Mouse (Mus musculus) limb, embryonic 13.5 days (tissue): Measurements from ENCODE around the gene Katna1. TPM values are rescaled to one million over a fixed set of nuclear protein-coding genes. Genes with fewer than 3 reads are reported as not detected.

Experiments used
- ATAC-seq: fragments of 200-750 bp; cut with Nextera tagmentation; 2 replicates; pipeline ENCODE4 v1.8.0; 2017; ENCODE audit warnings: low read depth, moderate number of reproducible peaks, moderate TSS enrichment; ENCODE audit not compliant: low FRiP score
- H3K27ac ChIP-seq: fragments of 300-500 bp; sonication (generic); 2 replicates; pipeline ENCODE4 v1.5.1; 2015; ENCODE audit warnings: inconsistent platforms, mild to moderate bottlenecking, moderate library complexity
- H3K27me3 ChIP-seq: fragments of 300-500 bp; sonication (generic); 2 replicates; pipeline ENCODE4 v1.6.1; 2015; ENCODE audit warnings: mild to moderate bottlenecking, inconsistent platforms
- H3K36me3 ChIP-seq: fragments of 300-500 bp; sonication (generic); 2 replicates; pipeline ENCODE4 v1.6.1; 2015; ENCODE audit warnings: inconsistent platforms, mild to moderate bottlenecking, moderate library complexity
- H3K4me1 ChIP-seq: fragments of 300-500 bp; sonication (generic); 2 replicates; pipeline ENCODE4 v1.6.1; 2015; ENCODE audit warnings: inconsistent platforms
- H3K4me2 ChIP-seq: fragments of 300-500 bp; sonication (generic); replicated peaks from 2 replicates; pipeline ENCODE4 v1.6.1; 2015; ENCODE audit warnings: inconsistent platforms, mild to moderate bottlenecking, moderate library complexity
- H3K4me3 ChIP-seq: fragments of 300-500 bp; sonication (generic); 2 replicates; pipeline ENCODE4 v1.5.1; 2015; ENCODE audit warnings: moderate library complexity, mild to moderate bottlenecking, inconsistent platforms
- H3K9ac ChIP-seq: fragments of 300-500 bp; sonication (generic); 2 replicates; pipeline ENCODE4 v1.6.1; 2015; ENCODE audit warnings: mild to moderate bottlenecking, inconsistent platforms
- H3K9me3 ChIP-seq: fragments of 300-500 bp; sonication (generic); 2 replicates; pipeline ENCODE4 v1.6.1; 2016; ENCODE audit warnings: inconsistent platforms
- WGBS: fragments of 180-500 bp; shearing (Covaris S2); methylation state at CpG from one replicate; pipeline ENCODE4 v1.1.7; 2015; 5-methylcytosine and 5-hydroxymethylcytosine counted together
- polyA plus RNA-seq: library from polyadenylated mRNA; unstranded; fragments of >200 nt; fragmentation: Nextera tagmentation; extraction: Ambion mirVana; gene quantifications from 2 replicates; pipeline ENCODE4 v1.2.1, GENCODE M21; 2015

The Katna1 gene
- polyA plus RNA-seq, 1 experiment from 2014 or later = 59.9 TPM

DNA sequence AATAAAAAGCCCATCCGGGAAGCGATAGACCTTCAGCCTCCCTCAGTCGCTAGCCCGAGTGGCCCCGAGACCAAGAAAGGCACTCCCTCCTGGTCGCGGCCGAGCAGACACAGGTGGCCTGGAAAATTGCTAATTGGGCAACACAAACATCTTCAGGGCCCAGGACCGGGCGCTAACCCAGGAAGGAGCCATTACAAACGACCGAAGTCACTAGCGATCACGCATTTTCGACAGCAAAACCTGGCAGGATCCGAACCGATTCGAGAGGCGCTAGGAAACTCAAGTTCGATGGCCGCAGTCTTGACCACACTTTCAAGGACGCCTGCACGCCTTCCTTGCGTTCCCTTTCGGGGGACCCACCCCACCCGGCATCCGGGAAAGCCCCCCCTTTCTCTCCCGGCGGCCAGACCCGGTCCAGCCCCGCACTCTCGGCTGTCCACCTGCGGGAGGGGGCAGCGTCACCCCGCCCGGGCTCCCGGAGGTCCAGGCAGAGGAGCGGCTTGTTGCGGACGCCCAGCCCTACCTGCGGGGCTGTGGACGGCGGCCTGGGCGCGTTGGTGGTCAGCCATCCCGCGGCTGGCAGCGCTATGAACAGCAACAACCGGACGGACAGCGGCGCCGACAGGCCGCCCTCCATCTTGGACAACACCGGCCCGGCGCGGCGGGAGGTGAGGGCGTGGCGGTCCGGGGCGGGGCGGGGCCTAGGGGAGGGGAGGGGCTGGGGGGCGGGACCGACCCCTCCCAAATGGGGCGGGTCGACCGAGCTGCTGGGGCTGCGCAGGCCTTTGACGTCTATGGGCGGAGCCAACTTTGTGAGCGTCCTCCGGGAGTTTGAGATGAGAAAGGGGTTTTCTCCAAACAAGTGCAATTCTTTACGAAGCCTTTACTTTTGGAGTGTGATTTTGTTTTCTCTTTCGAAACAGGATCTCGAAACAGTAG lies 54.7 kb downstream of the Katna1 start:
- WGBS = under 1% methylated on average over 50 of the region's 77 CpGs
- H3K27ac ChIP-seq = peak overlapping the region; percentile 69

DNA sequence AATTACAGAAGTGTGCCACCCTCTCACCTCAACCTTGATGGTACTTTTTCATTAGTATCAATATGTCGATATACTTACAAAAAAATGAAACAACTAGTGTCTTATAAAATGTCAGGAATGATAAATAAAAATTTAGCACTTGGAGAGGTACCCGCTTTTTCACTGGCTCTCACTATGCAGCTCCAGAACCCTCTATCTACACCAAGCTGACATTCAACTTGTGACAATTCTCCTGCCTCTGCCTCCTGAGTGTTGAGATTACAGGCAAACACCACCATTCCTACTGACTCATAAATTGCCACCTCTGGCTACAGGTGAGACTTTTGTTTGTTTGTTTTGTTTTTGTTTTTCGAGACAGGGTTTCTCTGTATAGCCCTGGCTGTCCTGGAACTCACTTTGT lies 55.4 kb downstream of the Katna1 start:
- ATAC-seq = peak; percentile 25
- no peaks in the 10 kb centered on the region for H3K27me3 ChIP-seq
- H3K27ac ChIP-seq = no peak overlapping the region
- no peak overlapping the region; the same call in 1 of the 2 replicates for H3K9ac ChIP-seq
- no peaks in the 10 kb centered on the region for H3K9me3 ChIP-seq
- peaks cover 19% of the 10 kb centered on the region for H3K36me3 ChIP-seq
- WGBS = 51% methylated on average over 3 of the region's 3 CpGs
- H3K4me3 ChIP-seq = peak overlapping the region; percentile 98
- peak overlapping the region; percentile 77 for H3K4me2 ChIP-seq
- peaks cover 8% of the 10 kb centered on the region for H3K4me1 ChIP-seq

More for the DNA sequence above, 54.7 kb downstream of the Katna1 start:
- Histone ChIP-seq H3K9ac (peak overlapping the region; percentile 85), H3K9me3 (no peaks in the 10 kb centered on the region), H3K4me3 (peak overlapping the region; percentile 98), H3K4me2 (peak overlapping the region; percentile 77), H3K4me1 (peaks cover 8% of the 10 kb centered on the region), H3K27me3 (no peaks in the 10 kb centered on the region), H3K36me3 (peaks cover 24% of the 10 kb centered on the region)
- ATAC-seq = peak; percentile 94

DNA sequence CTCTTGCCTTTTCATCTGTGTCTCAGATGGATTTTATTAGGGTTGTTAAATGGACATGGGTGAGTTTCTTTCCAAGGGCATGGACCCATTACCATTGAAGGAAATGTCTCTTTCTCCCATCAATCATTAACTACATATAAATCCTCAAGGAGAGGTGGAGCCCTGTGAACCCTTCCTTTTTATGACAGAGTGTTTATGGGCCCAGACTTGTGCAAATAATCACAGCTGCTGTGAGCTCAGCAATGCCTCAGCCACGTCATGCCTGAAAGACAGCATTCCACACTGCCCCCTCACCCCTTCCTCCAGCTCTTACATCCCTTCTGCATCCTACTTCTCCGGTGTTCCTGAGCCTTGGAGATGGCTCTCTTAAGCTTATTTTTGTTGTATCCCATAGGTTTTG lies 61.5 kb downstream of the Katna1 start:
- ATAC-seq = no peak
- Histone ChIP-seq H3K4me3 (no peak overlapping the region), H3K27me3 (no peaks in the 10 kb centered on the region), H3K4me2 (no peak overlapping the region), H3K9ac (no peak overlapping the region), H3K27ac (no peak overlapping the region), H3K9me3 (no peaks in the 10 kb centered on the region), H3K4me1 (0 out of 2 replicates have a peak, but pooled peaks cover 4% of the 10 kb centered on the region), H3K36me3 (peaks cover 18% of the 10 kb centered on the region)
- 43% methylated on average over 2 of the region's 2 CpGs for WGBS

DNA sequence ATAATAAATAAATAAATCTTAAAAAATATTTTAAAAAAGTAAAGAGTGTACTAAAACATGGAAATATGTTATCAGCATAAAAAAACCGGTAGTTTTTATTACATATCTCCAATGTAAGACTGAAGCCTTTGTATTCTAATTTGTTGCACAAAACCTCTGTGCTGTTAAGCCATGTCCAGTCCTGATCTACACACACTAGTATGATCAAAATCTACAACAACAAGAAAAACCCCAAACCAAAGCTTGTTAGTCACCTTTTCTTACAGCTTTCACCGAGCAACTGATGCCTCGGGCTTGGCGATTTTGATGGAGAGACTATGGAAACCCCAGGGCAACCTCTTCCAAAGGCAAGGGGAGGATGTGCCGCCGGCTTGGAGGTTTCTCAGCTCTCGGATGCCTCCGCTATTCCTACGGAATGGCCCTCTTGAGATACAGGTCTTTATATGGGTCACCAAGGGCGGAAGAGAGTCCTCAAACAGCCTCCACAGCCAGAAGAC lies 66.5 kb downstream of the Katna1 start:
- H3K27me3 ChIP-seq = no peaks in the 10 kb centered on the region
- H3K9ac ChIP-seq = peak overlapping the region; percentile 90
- H3K9me3 ChIP-seq = no peaks in the 10 kb centered on the region
- ATAC-seq = no peak; the same call in 1 of the 2 replicates
- peak overlapping the region; percentile 95 for H3K4me3 ChIP-seq
- peak overlapping the region; percentile 52; the same call in 1 of the 2 replicates for H3K27ac ChIP-seq
- H3K4me2 ChIP-seq = peak overlapping the region; percentile 70
- 1% methylated on average over 10 of the region's 10 CpGs for WGBS
- H3K4me1 ChIP-seq = peaks cover 14% of the 10 kb centered on the region
- H3K36me3 ChIP-seq = peaks cover 33% of the 10 kb centered on the region

DNA sequence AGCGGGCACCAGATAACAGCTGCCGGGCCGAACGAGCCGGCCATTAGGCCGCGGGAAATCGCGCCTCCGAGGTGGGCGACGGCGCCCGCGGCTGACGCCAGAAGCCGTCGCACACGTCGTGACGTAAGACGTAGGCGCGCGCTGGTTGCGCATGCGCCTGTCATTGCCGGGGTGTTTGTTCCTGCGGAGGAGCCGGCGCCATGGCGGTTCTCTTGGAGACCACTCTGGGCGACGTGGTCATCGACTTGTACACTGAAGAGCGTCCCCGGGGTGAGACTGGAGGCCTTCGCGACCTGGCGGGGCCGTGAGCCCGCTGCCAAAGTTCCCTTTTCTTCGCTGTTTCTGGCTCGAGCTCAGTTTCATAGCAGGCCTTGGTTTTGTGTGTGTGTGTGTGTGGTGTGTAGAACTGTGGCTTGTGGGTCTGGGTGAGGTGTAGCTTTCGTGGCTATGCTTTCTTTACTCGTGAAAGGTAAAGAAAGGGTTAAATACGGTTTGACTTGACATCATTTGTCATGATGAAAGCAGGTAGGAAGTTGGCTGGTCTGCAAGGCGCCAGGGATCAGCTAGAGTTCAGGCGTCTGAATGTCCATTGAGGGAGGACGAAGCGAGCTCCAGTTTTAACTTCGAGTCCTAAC lies 67.1 kb downstream of the Katna1 start, which contains the start of the genes Ginm1 and Ppil4:
Gene Ginm1 (minus strand): TSS at position 74 of the 635 bp plus-strand sequence.
Gene Ppil4 (plus strand): TSS at position 141 of the 635 bp plus-strand sequence.
- Histone ChIP-seq H3K9ac (peak within 1 kb of the TSS; percentile 90), H3K27me3 (no peaks in the 10 kb centered on the region), H3K36me3 (peaks cover 38% of the 10 kb centered on the region), H3K4me1 (peaks cover 14% of the 10 kb centered on the region), H3K27ac (peak within 1 kb of the TSS; percentile 52; the same call in 1 of the 2 replicates), H3K4me3 (peak within 1 kb of the TSS; percentile 95), H3K9me3 (no peaks in the 10 kb centered on the region), H3K4me2 (peak within 1 kb of the TSS; percentile 78)
- ATAC-seq = peak; percentile 95
- WGBS = under 1% methylated on average over 52 of the region's 52 CpGs

DNA sequence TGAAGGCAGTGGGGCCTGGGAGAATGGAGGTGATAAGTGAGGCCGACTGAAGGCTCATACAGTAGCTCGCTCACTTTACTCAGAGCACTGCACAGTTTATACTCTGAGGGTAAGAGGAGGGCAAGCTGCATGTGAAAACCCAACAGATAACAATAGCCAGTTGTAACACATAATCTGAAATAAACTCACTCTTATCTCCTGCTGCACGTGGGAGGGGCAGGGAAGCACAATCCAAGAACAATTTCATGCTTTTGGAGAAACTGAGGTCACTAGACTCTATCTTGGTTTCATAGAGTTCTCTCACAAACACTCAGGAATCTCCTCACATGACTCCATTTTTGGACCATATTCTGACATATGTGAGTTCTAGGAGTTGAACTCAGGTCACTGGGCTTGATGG lies 75.5 kb downstream of the Katna1 start:
- H3K9me3 ChIP-seq = no peaks in the 10 kb centered on the region
- WGBS = 91% methylated on average over 3 of the region's 3 CpGs
- no peaks in the 10 kb centered on the region for H3K27me3 ChIP-seq
- H3K4me3 ChIP-seq = no peak overlapping the region
- H3K4me1 ChIP-seq = no peaks in the 10 kb centered on the region
- H3K36me3 ChIP-seq = peaks cover 84% of the 10 kb centered on the region
- no peak overlapping the region for H3K4me2 ChIP-seq
- H3K9ac ChIP-seq = no peak overlapping the region
- H3K27ac ChIP-seq = no peak overlapping the region
- ATAC-seq = no peak

DNA sequence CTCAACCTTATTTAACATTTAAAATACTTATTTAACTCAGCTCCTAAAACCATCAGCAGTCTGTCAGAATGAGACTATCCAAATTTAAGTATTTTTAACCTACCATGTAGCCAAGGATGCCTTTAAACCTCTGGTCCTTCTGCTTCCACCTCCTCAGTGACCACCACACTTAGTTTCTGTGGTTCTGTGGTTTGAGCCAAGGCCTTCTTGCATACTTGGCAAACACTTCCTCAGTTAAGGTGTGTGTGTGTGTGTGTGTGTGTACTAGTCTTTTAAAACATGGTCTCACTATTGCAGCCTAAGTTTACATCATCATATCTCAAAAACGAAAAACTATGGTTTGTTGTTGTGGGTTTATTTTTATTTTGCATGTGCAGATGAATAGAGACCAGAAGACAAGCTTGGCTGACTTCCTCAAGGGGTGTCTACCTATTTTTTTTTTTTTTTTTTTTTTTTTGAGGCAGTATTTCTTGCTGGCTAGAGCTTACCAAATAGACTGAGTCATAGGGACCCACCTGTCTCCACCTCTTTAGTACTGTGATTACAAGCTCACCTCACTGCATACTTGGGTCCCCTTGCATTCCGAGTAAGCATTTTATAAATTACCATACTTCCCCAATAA lies 76.8 kb downstream of the Katna1 start:
- H3K4me1 ChIP-seq = no peaks in the 10 kb centered on the region
- H3K36me3 ChIP-seq = peaks cover 78% of the 10 kb centered on the region
- H3K4me2 ChIP-seq = no peak overlapping the region
- no peak overlapping the region for H3K4me3 ChIP-seq
- 83% methylated on average over 2 of the region's 2 CpGs for whole genome bisulfite sequencing
- H3K27ac ChIP-seq = no peak overlapping the region
- no peak overlapping the region for H3K9ac ChIP-seq
- H3K27me3 ChIP-seq = no peaks in the 10 kb centered on the region
- ATAC-seq = no peak
- no peaks in the 10 kb centered on the region for H3K9me3 ChIP-seq

DNA sequence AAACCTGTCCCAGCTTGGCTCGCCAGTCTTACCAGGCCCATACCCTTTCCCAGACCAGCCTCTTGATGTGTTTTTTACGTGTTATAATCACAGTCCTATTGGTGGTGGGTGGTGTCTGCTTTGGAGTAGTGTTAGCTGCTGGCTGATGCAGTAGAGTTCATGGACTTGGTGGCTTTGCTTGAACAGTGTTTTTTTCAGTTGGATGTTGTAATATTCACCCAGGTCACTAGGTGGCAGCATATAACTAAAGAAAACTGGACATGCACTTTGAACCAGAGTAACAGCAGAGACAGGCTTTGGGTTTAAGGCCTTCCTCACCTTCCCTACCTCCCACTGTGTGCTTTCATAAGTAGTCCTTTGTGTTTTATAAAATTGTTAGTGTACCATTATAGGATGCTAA lies 84.1 kb downstream of the Katna1 start:
- H3K9ac ChIP-seq = no peak overlapping the region
- WGBS = 40% methylated on average over 2 of the region's 2 CpGs
- no peak overlapping the region for H3K27ac ChIP-seq
- peak; percentile 36; the same call in 1 of the 2 replicates for ATAC-seq
- no peaks in the 10 kb centered on the region for H3K27me3 ChIP-seq
- no peak overlapping the region for H3K4me2 ChIP-seq
- H3K36me3 ChIP-seq = peaks cover 64% of the 10 kb centered on the region
- H3K4me3 ChIP-seq = no peak overlapping the region
- H3K4me1 ChIP-seq = no peaks in the 10 kb centered on the region
- no peaks in the 10 kb centered on the region for H3K9me3 ChIP-seq

Other genes with a start within 250 kb of the Katna1 start
- gene Lrp11, start 136.2 kb upstream of the Katna1 start, polyA plus RNA-seq = 1.2 and 1.3 TPM in 2 replicates
- gene Nup43, start 58.5 kb upstream of the Katna1 start, polyA plus RNA-seq = 61.0 and 67.0 TPM in 2 replicates
- gene Pcmt1, start 44.9 kb upstream of the Katna1 start, polyA plus RNA-seq = 125 and 132 TPM in 2 replicates
- 7.3 and 7.6 TPM in 2 replicates for gene Lats1, start 44.8 kb upstream of the Katna1 start, polyA plus RNA-seq
- gene Ginm1, start 66.8 kb downstream of the Katna1 start, polyA plus RNA-seq = 84.4 and 88.7 TPM in 2 replicates
- 42.7 and 47.2 TPM in 2 replicates for gene Ppil4, start 66.9 kb downstream of the Katna1 start, polyA plus RNA-seq
- gene Zc3h12d, start 106.5 kb downstream of the Katna1 start, polyA plus RNA-seq = 0.41 TPM in 2 replicates
- gene Tab2, start 230.2 kb downstream of the Katna1 start, polyA plus RNA-seq = 29.7 and 30.4 TPM in 2 replicates